Mouse (Mus musculus) layer of hippocampus, postnatal 10 days (tissue): ENCODE data around the gene Gm49380. TPM values are rescaled to one million over a fixed set of nuclear protein-coding genes. Genes with fewer than 3 reads are reported as not detected.

Source experiments
- DNase-seq, 2 experiments: peaks; one replicate each; pipeline ENCODE4 v3.0.0; 2021; ENCODE audit warnings: low spot score in 2 of 2
- total RNA-seq, 2 experiments: library from RNA; stranded (reverse); gene quantifications; 2 replicates each; pipeline ENCODE4 v1.2.3; 2021

Gm49380 gene
- total RNA-seq, 2 experiments from 2014 or later = 0.43 TPM; not detected in 1

DNA sequence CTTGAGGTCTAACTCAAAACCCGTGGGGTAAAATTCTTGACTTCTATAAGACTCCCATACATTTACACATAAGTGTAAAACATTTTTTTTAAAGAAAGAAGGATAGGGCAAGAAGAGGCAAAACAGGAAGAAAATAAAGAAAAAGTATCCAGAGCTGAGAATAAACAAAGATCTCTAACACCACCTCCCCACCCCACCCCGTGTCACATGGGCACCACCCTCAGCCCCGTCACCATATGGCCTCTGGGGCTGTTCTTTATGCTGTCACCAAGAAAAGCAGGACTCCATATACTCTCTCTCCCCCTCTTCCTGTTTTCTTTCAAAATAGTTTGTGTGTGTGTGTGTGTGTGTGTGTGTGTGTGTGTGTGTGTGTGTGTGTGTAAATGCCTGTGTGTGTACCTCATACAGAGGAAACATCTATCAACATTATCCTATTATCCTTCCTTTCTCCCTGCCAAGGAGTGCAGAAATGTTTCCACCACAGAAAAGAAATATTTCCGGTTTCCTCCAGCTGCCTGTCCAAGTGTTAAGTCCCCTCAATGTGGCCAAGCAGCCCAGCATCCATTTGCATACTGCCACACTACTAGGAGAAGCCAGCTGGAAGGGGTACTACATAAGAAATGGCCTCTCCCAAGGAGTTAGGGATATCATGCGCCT is 83.6 kb downstream of the Gm49380 start:
- DNase-seq = no peak

GRCm38 (mm10) chr9:44024096-44024495 is 89.2 kb downstream of the Gm49380 start:
- no peak for DNase-seq

DNA sequence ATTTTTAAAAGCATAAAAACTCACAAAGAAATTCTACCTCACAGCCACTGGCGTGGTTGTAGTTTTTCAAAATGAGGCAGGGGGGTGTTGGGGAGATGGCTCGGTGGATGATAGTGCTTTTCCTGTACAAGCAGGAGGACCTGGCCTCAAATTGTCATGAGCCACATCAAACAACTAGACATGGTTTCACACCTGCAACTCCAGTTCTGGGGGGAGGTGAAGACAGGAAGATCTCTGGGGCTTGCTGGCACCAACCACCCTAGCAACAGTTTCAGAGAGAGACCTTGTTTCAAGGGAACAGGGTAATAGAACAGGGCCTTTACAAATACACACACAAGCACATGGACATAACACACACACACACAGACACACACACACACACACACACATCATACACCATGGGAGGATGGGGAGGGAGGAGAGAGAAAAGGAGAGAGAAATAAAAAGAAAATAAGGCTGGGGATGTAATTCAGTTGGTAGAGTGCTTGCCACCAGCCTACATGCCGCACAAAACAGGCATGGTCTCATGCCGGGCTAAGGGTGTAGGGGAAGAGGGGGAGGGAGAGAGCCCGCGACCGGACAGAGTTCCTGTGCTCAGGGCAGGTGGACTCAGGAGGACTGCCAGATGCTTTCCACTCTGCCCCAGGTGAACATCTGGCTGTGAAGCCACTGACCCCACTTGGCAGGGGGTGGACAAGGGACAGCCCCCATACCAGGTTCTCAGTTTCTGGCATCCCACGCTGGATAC is 91.0 kb downstream of the Gm49380 start:
- DNase-seq = no peak

- no peak for DNase-seq
These were observed 93.3 kb downstream of the Gm49380 start for GRCm38 (mm10) chr9:44020001-44020400.

DNA sequence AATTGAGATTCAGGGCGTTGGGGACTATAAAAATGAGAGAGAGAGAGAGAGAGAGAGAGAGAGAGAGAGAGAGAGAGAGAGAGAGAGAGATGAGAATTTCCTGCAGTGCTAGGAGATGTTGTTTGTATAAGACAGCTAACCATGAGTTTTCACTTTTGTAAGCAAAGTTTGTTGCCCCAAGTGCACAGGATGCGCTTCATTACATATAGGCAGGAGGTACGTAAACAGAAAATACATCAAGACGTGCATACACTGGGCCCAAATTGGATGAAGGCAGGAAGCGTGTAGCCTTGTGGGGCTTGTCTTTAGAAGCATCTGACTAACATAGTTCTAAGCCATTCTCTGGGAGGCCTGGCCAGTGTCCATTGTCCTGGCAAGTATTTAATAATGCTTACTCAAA is 95.5 kb downstream of the Gm49380 start:
- DNase-seq = no peak

Other genes with a start within 250 kb of the Gm49380 start
- 100 to 1,000 TPM; 644 to 646 TPM for gene Thy1, start 70.1 kb downstream of the Gm49380 start, total RNA-seq
- 10 to 100 TPM; 41.7 to 47.2 TPM for gene Usp2, start 46.5 kb downstream of the Gm49380 start, total RNA-seq
- gene Mfrp, start 11.8 kb downstream of the Gm49380 start, total RNA-seq = 1 to 10 TPM in 1 of 2 experiments, not detected in 1; 2.4 TPM
- 10 to 100 TPM; 16.0 to 17.6 TPM for gene C1qtnf5, start 6.3 kb downstream of the Gm49380 start, total RNA-seq
- gene Rnf26, start within 50 bp of the Gm49380 start, total RNA-seq = 10 to 100 TPM; 30.5 to 30.6 TPM
- gene Mcam, start 21.0 kb upstream of the Gm49380 start, total RNA-seq = 10 to 100 TPM; 18.8 to 21.8 TPM
- 10 to 100 TPM; 55.1 to 58.4 TPM for gene Cbl, start 120.5 kb upstream of the Gm49380 start, total RNA-seq
- 1 to 10 TPM; 7.2 to 9.2 TPM for gene Ccdc153, start 127.2 kb upstream of the Gm49380 start, total RNA-seq
- gene Pdzd3, start 138.0 kb upstream of the Gm49380 start, total RNA-seq = 1 to 10 TPM in 1 of 2 experiments, under 1 TPM in 1; 0.98 to 1.0 TPM
- 10 to 100 TPM; 11.5 to 11.6 TPM for gene Nlrx1, start 155.1 kb upstream of the Gm49380 start, total RNA-seq
- 10 to 100 TPM; 73.5 to 76.2 TPM for gene Abcg4, start 175.1 kb upstream of the Gm49380 start, total RNA-seq
- 10 to 100 TPM; 25.9 to 26.5 TPM for gene Hinfp, start 192.2 kb upstream of the Gm49380 start, total RNA-seq
- gene C2cd2l, start 206.8 kb upstream of the Gm49380 start, total RNA-seq = 100 to 1,000 TPM; 108 to 115 TPM
- 10 to 100 TPM; 16.5 to 18.5 TPM for gene Dpagt1, start 212.5 kb upstream of the Gm49380 start, total RNA-seq
- gene H2afx, start 221.2 kb upstream of the Gm49380 start, total RNA-seq = 10 to 100 TPM; 69.9 to 74.3 TPM
- 10 to 100 TPM; 18.9 to 32.5 TPM for gene Hmbs, start 230.7 kb upstream of the Gm49380 start, total RNA-seq
- gene Vps11, start 248.2 kb upstream of the Gm49380 start, total RNA-seq = 10 to 100 TPM; 39.6 to 44.2 TPM